Mouse (Mus musculus) ovary, postnatal 14 days (tissue): ENCODE measurements around the gene Gm11444.
A peak's percentile ranks its signal among the peaks of the same experiment; 100 is the strongest.

Experiments used
- DNase-seq: peaks from one replicate; pipeline ENCODE4 v3.0.0; 2022; ENCODE audit warnings: low spot score

The Gm11444 gene

DNA sequence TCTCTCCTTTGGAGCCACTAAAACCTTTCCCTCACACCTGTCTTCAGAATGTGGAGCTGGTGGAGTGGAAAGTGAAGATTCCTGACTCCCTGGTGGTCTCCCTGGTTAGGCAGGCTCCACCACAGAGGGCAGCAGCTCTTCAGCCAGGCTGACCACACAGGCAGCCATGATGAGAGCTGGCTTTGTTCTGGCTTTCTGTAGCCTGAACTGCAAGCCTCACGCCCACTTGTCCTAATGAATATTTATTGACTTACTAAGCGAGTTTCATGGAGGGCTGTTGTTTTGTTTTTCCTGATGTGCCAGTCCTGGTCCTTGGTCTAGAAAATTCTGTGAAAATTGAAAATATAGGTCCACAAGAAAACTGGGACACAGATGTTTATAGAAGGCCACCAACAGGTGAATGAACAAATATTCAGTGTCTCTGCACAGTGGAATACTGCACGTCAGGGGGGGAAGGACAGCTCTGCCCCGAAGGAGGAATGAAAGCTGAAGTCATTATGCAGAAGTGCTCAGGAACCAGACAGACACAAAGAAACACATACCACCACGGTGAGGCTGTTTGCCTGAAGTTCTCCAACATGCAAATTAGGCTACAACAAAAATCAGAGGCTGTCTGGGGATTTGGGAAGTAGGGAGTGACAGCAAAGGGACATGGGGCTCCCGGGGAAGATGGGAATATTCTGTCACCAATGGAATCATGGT lies 8.0 kb upstream of the Gm11444 start:
- no peak for DNase-seq

DNA sequence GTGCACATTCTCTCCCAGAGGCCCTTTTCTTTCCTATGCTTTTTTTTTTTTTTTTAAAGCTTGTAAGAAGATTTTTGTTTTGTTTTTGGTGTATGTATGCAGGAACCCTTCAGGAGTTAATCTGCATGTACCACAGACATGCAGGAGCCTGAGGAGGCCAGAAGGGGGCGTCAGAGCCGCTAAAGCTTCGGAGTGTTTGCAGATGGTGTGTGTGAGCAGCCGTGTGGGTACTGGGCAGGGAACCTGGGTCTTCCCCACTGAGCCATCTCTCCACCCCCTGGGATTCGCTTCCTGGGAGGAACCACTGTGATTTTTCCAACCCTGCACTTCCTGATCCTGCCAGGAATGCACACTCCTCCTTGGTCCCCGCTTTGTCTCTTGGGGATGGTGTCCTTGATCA lies 625 bp upstream of the Gm11444 start:
- DNase-seq: no peak

DNA sequence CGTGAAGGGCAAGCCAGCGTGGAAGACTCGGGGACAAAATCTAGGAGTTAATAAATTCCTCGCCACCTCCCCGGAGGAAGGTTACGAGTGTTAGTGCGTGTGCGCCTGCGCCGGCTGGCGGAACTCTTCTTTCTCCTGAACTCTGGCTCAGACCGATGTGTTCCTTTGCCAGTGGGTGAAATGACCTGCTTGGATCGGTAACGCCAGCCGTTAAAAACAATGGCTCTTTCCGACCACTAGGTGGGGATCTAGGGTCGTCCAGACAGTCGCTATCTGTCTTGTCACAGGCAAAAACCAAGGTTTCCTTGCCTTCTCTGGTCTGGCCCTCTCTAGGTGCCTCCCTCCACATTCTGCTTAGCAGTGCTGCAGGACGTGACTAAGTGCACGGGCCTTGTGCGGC lies 1.1 kb downstream of the Gm11444 start:
- no peak for DNase-seq

DNA sequence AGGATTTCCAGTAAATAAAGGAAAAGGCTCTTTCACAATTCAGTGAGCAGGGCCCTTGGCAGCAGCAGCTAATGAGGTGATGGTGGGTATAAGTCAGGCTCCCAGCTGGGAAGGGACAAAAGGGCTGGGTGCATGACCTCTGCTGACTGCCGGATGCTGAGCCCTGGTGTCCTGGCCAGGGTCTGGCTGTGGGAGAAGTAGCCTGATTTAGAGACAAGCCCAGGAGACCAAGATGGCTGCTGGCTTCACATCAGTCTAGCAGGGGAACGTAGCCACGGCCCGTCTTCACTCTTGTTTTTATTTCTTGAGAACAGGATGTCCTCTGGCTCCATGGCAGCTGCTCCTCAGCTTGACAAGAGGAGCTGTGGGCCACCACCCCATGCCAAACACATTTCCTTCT lies 3.6 kb downstream of the Gm11444 start:
- no peak for DNase-seq

DNA sequence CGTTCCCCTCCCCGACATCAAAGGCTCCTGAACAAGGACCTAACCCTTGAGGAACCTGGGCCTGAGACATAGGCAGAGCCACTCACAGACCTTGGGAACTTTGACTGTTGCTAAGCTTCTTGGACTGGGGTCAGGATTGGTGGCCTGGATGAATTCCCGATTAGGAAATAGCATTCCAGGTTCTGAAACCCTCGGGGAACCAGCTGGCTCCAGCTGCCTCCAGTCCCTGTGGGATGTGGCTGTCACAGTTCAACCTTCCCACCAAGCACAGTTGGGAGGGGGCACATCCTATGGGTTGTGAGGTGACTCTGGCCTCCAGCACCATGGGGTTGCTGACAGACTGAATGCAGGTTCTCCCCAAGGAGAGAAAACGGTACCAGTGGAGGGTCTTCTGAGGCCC lies 4.2 kb downstream of the Gm11444 start:
- DNase-seq: no peak

- no peak for DNase-seq
Observed at GRCm38 (mm10) chr11:85844971-85845370, 5.2 kb downstream of the Gm11444 start.

DNA sequence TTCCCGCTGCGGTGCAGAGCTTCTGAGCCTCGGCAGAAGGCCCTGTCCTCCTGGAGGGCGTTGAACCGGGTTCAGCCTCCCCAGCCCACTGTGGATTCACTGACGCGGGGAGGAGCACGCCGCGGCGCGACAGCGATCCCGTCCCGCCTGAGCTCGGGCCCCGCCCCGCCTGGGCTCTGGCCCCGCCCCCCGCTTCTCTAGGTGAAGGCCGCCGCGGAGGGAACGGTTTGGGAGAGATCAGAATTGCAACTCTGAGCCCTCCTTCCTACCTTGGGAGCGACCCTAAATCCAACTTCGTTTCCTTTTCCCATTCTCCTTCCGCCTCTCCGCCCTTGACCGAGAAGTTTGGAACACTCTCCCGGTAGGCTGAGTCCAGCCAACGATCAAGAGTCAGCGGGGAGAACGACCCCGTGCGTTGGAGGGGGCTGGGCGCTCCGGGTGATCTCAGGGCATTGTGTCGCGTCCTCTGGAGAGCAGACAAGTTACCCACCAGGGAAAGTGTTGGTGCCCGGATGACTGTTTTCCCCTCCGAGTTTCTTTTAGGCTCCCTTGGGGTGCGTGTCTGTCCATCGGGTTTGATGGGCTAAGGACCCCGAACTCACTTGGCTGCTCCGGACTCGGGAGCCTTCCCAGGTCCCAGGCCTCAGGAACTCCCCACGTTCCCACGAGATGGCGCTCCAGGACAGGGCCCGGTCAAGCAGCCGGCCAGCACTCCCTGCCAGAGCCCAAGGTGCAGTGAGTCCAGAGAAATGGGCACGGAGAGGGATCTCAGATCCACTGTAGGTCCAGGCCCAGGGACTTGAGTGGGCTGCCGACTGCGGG lies 5.8 kb downstream of the Gm11444 start:
- peak; percentile 94 for DNase-seq

DNA sequence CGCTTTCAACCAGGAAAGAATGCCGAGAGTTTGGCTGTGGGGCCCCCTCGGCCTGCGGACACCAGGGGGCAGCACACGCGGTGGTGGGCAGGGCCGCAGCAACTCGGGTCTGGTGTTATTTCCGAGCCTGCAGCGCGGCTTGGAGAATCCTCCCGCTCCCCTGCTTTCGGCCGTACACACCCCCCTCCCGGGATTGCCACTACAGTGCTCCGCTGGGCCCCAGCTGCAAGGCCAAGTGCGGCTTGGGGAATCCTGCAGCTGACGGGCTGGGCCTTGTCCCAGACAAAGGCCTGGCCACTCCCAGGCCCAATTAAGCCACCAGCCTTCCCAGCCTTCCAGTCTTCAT lies 6.8 kb downstream of the Gm11444 start:
- DNase-seq: peak; percentile 78

DNA sequence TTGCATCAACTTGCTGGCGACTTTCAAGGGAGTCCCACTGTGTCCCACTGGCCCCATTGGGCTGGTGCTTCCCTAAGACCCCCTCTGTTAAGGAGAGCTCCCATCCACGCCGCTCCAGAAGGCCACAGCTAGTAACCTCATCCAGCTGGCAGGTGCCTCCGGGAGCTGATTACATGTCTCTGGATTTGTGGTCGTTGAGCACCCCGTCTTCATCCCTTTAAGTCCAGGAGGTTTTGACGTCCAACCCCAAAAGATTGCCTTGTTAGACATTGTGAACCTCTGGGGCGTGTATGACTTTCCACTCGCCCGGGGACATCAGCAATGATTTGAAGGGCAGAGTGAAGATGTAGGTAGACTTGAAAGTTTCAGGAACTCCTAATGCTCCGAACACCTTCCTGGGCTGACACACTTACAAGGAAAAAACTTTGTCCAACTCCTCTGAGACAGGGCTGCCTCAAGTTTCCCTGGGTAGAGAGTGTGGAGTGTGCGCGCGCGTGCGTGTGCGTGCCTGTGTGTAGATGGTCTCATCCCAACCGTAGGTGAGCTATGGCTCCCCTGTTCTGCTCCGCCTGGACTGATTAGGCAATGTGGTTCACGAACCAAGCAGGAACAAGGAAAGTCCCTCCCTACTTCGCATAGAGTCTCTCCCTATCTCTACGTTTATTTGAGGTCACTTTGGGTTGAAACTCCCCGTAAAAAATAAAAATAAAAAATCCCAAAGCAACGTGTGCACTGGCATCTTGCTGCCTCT lies 7.4 kb downstream of the Gm11444 start:
- no peak for DNase-seq

DNA sequence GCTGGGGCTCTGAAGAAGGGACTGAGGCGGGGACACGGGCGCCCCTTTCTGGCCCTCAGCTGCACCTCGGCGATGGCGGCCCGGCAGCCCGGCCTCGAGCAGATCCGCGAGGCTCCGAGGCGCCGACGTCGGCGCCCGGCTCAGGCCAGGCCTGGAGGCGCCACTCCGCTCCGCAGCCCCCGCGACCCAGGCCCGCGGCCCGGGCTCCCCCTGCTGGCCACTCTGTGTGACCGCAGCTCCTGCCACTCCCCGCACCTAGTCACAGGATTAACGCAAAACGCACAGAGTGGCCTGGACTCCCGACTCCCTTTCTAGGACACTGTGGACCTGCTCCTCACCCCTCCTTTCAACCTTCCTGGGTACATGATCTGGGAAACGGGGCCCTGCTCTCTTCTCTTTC lies 8.2 kb downstream of the Gm11444 start:
- DNase-seq: peak; percentile 79

- DNase-seq: no peak
Observed at GRCm38 (mm10) chr11:85841211-85841681, 8.9 kb downstream of the Gm11444 start.

DNA sequence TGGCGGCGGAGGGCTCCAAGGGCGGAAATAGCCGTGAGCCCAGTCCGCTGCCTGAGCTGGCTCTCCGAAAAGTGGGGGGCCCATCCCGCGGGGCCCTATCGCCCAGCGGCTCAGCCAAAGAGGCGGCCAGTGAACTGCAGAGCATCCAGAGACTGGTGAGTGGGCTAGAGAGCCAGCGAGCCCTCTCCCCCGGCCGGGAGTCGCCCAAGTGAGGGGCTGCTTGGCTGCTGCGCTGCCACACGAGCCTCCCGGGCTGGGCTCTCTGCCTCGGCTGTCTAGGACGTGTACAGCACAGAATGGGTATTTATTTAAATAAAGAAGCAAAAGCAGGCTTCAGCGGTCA lies 9.4 kb downstream of the Gm11444 start:
- no peak for DNase-seq

DNA sequence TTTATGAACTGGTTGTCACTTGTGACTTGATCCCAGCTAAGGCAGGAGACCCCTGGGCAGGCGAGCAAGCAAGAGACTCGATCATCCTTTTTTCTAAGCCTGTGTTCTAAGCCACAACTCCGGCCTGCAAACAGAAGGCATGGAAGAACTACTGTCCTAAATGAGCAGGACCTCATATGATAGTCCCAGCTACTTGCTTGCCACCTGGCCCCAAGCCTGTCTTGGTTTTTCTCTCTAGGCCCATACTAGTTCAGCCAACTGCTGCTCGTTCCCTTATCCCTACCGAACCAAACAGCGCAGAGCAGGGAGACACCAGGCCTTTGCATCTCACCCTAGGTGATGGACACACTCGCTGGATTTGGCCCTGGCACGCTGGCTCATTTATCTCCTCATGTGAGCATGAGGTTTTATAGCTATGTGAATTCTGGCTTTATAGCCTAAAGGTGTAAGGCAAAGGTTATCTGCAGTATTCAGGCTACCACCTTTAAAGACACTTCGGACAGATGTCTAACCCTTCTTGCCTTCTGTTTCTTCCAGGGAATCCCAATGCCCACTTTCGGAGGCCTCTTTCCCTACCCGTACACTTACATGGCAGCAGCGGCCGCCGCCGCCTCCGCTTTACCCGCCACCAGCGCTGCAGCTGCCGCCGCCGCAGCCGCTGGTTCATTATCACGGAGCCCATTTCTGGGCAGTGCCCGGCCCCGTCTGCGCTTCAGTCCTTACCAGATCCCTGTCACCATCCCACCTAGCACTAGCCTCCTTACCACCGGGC lies 9.9 kb downstream of the Gm11444 start:
- DNase-seq: no peak

GRCm38 (mm10) chr11:85839258-85840030 lies 10.7 kb downstream of the Gm11444 start:
- no peak for DNase-seq

DNA sequence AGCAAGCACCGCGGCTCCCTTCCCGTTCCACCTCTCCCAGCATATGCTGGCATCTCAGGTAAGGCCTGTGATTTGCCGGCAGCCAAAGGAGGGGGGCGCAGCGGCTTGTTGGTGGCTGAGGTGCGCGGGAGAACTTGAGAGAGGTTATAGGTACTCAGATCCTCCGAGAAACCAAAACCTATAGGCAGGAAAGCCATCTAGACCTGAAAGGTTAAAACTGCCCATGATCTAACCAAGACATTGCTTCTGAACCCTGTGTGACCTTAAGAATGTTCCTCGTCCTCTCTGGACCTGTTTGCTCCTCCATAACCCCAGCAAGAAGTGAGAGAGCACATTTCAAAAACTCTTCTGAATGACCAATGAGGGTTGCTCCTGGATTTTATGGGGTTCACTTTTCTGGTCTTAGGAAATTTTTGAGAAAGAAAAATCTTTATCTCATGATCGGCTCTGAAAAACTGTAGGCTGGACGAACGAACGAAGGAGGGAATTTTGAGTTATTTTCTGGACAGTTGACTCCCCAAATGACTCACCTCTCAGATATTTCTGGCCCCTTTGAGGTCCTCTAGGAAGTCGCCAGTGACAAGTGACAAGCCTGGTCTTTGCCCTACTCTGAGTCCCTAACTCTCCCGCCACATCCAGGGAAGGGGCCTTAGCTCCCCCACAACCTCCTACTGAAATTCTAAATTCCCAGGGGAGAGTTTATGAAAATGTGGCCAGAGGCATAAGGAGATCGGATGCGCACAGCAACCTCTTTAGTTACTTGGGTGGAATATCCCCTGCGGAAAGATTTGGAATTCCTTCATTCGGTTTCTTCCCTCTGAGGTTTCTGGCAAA lies 11.5 kb downstream of the Gm11444 start:
- no peak for DNase-seq

DNA sequence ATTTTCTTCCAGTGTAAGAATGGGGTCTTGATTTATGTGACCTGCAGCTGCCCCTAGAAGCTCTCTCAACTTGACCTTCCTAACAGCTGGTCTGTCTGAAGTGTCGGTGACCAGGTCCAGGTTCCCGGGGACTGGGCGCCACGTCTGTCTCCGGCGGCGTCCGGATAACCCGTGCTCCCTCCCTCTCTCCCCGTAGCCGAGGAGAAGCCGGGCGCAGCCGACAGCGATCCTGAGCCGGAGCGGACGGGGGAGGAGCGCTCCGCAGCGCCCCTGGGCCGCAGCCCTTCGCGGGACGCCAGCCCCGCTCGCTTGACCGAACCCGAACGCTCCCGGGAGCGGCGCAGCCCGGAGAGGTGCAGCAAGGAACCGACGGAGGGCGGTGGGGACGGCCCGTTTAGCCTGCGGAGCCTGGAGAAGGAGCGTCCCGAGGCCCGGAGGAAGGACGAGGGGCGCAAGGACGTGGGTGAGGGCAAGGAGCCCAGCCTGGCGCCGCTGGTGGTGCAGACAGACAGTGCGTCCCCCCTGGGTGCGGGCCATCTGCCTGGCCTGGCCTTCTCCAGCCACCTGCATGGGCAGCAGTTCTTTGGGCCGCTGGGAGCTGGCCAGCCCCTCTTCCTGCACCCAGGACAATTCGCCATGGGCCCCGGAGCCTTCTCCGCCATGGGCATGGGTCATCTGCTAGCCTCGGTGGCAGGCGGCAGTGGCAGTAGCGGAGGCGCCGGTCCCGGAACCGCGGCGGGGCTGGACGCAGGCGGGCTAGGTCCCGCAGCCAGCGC lies 12.3 kb downstream of the Gm11444 start:
- no peak for DNase-seq

DNA sequence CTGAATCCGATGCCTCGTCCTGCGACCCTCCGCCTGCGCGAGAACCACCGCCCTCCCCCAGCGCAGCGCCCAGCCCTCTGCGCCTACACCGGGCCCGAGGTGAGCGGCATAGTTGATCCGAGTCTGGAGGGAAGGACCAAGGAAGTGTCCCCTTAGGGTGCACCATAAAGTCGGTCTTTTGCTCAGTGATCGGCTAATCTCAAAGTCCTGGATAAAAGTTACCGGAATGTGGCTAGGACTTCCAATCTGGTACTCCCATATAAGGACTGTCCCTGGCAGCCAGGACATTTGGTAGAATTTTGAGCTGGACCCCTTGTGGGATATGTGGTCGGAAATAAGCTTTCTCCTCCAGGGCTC lies 12.9 kb downstream of the Gm11444 start:
- no peak for DNase-seq

DNA sequence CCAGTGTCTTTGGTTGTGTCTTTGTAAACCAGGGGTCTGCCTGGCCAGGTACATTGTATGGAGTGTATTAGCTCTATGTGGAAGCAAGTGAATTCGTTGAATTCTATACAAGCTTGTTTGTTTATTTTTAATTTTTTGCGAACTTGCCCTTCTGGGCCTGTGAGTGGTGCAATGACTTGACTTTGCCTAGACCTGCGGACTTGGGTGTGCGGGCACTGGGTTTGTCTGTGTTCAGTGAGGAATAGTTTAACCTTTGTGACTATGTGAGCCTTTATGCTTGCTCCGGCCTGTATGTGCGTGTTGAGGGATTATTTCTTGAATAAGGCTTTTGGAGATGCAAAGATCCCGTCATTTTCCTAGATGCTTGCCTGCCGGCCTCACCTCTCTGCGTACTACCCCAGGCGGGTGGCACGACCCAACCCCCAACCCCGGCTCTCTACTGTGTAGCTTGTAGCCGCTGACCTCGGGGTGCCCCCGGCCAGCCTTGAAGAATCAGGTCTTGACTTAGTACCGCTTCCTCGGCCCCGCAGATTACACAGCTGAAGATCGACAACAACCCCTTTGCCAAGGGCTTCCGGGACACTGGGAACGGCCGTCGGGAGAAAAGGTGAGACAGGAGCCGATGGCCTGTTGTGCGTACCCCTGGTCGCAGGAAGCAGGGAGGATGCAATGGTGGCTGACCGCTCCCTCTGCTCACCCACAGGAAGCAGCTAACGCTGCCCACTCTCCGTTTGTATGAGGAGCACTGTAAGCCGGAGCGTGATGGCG lies 13.4 kb downstream of the Gm11444 start:
- DNase-seq: no peak
